Mouse (Mus musculus) cerebellum, adult 9-11 months (tissue): ENCODE measurements around the gene Smc1b.

Source experiments
- DNase-seq: peaks from one replicate; pipeline ENCODE4 v3.0.0; 2022

Smc1b gene

DNA sequence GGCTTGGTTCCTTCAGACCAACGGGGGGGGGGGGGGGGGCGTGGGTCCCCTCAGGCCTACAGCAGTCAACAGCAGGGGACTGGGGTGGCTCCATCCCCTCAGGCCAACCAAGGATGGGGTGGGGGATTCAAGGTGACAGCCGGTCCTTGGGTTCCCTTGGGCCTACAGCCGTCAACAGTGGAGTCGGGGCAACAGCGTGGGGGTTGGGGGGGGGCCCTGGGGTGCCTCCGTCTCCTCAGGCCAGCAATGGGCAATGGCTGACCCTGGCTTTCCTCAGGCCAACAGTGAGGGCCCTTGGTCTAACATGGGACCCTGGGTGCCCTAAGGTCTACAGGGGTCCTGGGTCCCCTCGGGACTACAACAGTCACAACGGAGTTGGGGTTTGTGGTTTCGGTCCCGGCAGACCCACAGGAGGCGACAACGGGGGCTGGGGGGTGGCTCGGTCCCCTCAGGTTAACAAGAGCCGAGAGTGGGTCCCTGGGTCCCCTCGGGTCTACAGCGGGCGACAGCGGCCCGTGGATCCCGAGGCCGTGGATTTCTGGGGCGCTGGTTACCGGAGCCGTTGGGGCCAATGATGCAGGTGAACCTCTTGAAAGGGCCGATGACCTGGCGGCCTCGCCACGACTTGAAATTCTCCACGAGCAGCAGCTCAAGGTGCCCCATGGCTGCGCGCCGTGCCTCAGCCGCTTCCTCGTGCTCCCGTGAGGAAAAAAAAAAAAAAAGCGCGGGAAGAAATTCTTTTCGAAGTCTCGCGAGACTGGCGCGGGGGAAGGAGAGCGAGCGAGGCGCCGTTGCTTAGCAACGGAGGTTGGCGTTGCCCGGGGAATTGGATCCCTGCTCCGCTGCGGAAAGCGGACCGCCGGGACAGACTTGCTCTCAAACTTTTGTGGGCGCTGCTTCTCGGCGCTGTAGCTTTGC, at the start of gene Smc1b, which contains the start of gene Ribc2:
Gene Smc1b, minus strand, starts transcription at position 690 of the 918 bp plus-strand sequence.
Gene Ribc2, plus strand, starts transcription at position 804 of the 918 bp plus-strand sequence.
- peak; percentile 54 for DNase-seq

- no peak for DNase-seq
These were observed 48.6 kb upstream of the Smc1b start for GRCm38 (mm10) chr15:85180368-85180767.

DNA sequence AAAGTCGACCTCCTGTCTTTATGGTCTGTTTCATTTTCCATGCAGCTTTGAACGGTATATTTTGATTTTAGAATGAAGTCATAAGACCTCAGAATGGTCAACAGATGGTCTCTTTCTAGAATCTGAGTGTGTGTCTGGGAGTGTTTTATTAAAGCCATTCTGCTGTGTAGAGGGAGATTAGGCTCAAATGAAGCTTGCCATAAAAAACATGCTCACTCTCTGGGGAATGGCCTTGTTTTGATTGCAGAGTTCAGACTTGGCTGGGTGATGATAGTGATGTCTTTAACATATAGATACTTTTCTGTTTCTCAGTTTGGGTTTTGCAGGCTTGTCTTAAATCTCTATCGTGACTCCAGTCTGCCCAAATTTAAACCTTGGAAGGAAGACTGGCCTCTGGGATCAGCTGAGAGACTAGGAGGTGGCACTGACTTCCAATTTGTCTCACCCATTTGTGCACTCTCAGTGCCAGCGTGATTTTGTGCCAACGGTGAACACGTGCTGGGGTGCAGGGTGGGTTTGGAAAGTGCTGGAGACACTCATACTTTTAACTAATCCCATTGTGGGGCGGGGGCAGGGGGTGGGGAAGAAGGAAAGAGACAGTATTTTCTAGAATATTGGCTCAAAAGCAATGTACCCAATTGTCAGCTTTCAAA, 47.9 kb upstream of the Smc1b start:
- no peak for DNase-seq

DNA sequence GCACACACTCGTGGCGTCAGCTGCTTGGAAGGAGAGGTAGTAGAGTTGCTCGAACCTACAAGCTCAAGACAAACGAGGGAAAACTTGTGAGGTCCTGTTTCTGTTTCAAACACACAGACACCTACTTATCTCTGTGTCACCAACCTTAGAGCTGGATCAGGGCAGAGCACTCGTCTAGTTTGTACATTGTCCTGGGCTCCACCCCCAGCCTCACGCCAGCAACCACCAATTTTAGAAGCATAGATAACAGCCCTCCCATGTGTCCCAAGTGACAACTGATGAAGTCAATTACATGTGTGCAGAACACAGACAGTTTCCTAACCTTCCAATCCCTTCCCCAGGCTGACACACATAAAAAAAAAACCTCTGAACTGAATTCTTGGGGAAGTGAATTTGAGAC, 46.4 kb upstream of the Smc1b start:
- DNase-seq = no peak

DNA sequence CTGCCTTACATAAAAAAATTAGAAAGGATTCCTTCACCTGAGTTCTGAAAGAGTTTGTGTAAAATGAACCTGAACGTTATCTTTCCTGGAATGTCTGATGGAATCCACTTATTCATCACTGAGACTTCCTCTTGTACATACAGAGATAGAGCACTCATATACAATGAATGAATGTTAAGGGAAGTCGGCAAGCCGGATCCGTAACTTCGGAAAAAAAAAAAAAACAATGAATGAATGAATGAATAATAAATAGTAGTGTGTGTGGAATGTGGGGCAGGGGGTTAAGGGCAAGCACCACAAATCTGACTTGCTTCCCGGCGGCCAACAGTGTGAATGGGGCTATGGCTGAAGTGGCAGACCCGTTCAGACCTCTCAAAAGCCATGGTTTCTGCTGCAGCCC, 45.8 kb upstream of the Smc1b start:
- no peak for DNase-seq

GRCm38 (mm10) chr15:85174060-85174459, 42.3 kb upstream of the Smc1b start:
- no peak for DNase-seq

GRCm38 (mm10) chr15:85173425-85173824, 41.7 kb upstream of the Smc1b start:
- no peak for DNase-seq

- no peak for DNase-seq
These were observed 40.3 kb upstream of the Smc1b start for GRCm38 (mm10) chr15:85172054-85172453.

- DNase-seq = no peak
These were observed 35.4 kb upstream of the Smc1b start for GRCm38 (mm10) chr15:85167086-85167679.

DNA sequence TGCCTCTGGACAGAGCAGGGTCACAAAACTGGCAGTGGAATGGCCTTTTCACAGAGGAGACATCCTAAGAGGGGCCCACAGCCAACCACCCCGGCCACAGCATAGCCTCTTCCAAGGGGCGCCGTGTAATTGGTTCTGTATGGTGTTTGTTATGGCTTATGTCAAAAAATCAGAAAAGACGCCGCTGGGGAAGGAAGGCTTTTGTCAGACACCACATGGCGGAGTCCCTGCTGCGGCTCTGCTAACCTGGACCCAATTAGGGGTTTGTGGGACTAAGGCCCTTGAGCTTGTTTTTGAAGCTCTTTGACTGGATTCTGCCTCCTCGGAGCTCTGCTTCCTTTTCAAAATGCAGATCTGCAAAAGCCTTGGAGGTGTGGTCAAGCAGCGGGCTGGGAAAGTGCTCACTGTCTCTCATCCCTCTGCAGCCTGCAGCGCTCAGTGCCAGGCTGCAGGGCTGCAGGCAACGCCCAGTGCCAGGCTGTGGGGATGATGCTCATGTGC, 34.7 kb upstream of the Smc1b start:
- no peak for DNase-seq

- DNase-seq = no peak
These were observed 31.2 kb upstream of the Smc1b start for GRCm38 (mm10) chr15:85162693-85163663.

DNA sequence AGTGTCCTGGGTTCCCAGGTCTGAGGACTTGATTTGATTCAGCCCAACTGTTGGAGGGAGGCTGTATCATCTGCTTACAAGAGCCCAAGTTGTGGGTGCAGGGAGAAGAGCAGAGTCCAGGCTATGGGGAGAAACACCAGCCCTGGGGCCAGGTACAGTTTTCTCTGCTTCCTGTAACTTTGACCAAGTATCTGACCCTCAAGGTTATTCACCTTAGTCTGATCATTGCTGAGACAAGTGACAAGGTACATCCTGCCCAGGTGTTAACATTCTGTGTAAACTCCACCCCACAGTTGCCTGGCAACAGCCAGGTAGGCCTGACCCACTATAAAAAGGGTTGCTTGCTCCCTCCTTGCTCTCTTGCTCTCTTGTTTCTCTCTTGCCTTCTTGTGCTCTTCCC, 29.7 kb upstream of the Smc1b start:
- no peak for DNase-seq

- DNase-seq = no peak
These were observed 24.4 kb upstream of the Smc1b start for GRCm38 (mm10) chr15:85156198-85156597.

DNA sequence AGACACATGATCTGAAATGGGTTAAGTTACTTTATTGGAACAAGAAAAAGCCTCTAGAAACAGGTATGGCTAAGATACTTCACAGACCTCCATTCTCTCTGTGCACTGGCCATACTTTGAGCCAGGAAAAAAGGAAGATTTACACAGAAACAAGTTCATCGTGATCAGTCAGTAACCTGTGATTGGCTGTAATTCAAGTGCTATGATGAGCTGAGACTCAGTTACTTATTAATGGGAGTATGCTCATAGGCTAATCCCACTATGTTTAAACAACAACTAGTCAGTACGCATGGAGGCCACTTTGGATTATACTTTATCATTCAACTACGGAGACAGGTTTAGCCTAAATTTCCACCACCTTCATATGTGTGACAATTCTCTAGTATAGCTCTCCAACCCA, 22.3 kb upstream of the Smc1b start:
- no peak for DNase-seq

GRCm38 (mm10) chr15:85152577-85152976, 20.8 kb upstream of the Smc1b start:
- DNase-seq = no peak

DNA sequence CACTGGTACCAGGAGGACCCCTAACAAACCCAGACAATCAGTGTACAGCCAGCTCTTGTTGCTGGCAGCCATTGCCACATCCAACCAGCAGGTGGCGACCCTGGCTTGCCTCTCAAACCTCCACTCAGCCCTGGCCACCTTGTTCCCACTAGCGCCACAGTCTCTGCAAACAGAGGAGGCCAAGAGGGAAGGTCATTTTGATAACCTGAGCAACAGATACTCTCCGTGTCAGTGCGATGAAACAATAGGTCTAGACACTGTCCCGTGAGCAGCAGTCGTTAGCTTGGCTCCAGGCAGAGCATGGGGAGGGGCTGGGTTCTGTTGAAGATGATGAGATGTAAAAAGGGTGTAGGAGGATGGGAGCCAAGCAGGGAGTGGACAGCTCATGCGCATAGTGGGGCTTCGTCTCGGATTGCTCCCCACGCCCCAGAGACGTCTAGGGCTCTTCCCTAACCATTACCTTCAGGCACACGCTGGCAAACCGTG, 19.7 kb upstream of the Smc1b start:
- DNase-seq = peak; percentile 5

DNA sequence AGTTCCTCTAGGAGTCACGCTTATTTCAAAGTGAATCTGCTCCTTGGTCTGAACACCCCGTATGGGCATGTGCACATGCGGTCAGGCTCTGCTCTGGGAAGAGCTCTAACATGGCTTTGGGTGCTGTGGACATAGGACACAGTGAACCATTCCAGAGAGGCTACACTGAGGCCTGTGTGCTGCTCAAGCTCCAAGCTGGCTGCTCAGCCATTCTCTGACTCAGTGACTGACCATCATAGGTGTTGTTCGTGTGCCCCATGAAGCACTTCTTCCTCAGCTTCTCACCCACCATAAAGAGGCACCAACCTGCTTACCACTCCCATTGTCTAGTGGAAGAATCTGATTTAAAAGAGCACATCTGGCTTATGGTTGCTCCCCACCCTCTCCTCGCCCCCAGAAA, 12.5 kb upstream of the Smc1b start:
- no peak for DNase-seq

- no peak for DNase-seq
These were observed 12.0 kb upstream of the Smc1b start for GRCm38 (mm10) chr15:85143747-85144146.

- DNase-seq = no peak
These were observed 11.4 kb upstream of the Smc1b start for GRCm38 (mm10) chr15:85143161-85143560.

GRCm38 (mm10) chr15:85142441-85142840, 10.7 kb upstream of the Smc1b start:
- DNase-seq = no peak

DNA sequence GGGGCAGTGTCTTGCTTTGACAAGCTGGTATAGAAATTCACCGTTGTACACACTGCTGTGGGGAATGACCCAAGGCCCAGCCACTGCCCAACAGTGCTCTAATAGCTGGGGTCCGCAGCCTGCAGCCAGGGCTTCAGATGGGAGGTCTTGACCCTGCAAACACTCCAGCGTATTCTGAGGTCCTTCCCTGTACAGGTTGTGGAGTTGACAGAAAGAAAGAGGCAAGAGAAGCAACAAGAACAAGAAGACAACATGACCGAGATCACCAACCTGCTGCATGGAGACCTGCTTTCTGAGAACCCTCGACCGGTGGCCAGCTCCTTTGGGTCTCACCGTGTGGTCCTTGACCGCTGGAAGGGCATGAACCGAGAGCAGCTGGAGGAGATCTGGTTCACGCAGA, 9.5 kb upstream of the Smc1b start:
- no peak for DNase-seq

DNA sequence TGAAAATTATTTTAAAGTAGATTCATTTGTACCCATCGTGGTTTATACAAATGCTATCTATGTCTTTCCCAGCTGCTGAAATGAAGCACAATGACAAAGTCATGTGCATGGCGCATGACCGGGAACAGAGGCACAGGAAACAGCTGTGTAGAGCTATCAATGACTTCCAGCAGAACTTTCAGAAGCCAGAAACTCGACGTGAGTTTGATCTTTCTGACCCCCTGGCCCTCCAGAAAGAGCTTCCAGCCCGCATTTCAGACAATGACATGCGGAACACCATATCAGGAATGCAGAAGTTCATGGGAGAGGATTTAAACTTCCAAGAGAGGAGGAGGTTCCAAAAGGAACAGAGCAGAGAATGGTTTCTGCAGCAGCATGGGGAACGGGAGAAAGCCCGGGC, 3.4 kb upstream of the Smc1b start:
- no peak for DNase-seq
